Mouse (Mus musculus) c-Kit-negative CD71-positive TER-119-positive erythroid progenitor cells, embryonic 14.5 days (primary cell): ENCODE data around the gene Treml2.

Source experiments
- DNase-seq: peaks from one replicate; pipeline ENCODE4 v3.0.0-alpha.2; 2013; ENCODE audit warnings: low read depth, low spot score

The Treml2 gene

DNA sequence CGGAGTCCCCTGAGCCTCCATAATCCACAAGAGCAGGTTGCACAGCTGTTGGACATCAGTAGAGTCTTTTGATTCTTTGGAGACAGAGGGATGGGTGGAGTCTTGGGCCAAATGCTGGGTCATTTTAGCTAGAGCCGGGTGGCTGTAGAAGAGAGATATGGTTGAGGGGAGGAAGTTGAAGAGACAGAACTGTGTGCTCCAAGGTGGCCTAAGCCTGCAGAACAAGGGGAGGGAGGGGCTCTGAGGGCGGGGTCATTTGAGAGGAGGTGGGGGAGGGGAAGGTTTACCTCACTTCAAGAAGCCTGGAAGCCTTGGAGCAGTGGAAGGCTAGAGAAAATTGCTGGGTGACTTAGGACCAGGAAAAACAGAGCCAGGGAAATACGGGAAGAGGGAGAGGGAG is at the start of gene Treml2:
Gene Treml2, plus strand, starts transcription at position 296 of the 400 bp plus-strand sequence.
- peak; percentile 73 for DNase-seq

DNA sequence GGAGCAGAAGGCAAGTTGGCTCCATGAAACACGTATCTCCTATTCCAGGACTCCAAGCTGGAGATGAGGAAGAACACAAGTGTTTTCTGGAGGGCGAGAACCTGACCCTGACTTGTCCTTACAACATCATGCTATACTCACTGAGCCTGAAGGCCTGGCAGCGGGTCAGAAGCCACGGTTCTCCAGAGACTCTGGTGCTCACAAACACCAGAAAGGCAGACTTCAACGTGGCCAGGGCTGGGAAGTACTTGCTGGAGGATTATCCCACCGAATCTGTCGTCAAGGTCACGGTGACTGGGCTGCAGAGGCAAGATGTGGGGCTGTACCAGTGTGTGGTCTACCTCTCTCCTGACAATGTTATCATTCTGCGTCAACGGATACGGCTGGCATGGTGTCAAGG is 49.8 kb upstream of the Treml2 start:
- no peak for DNase-seq

DNA sequence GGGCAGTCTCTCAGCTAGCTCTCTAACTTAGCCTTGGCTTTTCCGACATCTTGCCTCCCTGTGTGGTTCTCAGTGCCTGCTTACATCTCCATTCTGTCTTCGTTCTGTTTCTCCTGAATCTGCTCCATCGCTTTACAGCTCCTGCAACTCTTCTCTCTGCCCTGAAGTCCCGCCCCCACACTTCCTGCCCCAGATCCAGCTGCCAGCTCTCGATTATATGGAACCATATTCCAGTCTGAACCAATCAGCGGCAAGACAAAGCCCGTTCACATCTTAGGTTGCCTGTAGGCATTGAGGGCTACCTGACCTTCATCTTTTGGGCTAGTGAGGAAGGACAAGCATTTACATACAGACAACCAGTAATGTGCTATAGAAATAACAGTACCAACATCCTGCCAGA is 48.7 kb upstream of the Treml2 start:
- no peak for DNase-seq

DNA sequence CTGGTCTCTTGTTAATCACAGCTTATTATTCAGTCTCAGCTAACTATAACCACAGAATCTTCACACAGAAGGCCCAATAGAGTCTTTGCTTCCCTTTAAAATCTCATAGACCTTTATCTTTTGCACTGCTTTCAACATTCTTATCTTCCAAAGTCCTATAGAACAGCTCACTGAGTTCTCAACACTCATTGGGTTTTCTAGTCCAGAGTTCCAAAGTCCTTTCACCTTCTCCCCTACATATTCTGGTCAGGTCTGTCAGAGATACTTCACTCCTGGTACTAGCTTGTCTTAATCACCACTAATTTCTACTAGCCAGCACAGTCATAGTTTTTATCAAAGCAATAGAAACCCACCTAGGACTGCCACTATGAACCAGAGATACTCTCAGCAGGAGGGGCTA is 42.7 kb upstream of the Treml2 start:
- no peak for DNase-seq

DNA sequence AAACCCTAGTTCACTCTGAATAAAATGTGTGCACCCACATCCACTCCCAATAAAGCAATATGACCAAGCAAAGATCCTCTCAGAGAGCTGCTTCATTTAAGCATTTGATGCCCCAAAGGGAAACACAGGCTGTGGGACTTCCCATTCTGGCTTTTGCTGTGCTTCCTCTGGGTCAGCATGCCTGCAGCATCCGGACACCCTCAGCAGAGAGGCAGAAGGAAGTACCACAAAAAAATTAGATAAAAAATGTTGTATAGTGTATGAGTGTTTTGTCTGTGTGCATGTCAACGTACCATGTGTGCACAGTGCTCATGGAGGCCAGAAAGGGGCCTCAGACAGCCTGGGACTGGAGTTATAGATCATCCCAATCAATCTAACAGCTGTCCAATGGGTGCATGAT is 37.4 kb upstream of the Treml2 start:
- no peak for DNase-seq

DNA sequence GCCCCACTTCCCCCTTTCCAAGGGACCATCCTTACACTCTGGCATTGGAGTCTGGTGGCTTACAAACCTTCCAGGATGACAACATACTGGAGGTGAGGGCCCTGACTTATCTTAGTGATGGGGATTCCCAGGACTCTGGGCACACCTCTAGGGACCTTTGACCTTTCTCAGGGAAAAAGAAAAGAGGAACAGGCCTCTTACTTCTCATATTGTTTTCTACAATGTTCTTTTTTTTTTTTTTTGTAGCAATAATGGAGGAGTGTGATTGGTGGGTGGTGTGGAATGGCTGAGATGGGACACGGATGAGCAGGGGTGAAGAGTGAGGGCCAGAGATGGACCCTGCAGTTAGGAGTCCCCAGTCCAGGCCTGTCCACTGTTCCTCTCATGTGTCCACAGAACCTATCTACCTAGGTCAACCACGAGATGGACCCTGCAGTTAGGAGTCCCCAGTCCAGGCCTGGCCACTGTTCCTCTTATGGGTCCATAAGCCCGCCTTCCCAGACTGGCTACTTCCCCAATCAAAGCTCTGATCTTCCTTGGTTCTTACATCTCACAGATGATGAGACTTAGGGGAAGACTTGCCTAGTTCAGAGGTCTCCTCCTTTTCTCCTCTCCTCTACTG is 35.4 kb upstream of the Treml2 start, which contains the start of gene Treml4:
Gene Treml4, plus strand, starts transcription at position 555 of the 622 bp plus-strand sequence.
- no peak for DNase-seq

DNA sequence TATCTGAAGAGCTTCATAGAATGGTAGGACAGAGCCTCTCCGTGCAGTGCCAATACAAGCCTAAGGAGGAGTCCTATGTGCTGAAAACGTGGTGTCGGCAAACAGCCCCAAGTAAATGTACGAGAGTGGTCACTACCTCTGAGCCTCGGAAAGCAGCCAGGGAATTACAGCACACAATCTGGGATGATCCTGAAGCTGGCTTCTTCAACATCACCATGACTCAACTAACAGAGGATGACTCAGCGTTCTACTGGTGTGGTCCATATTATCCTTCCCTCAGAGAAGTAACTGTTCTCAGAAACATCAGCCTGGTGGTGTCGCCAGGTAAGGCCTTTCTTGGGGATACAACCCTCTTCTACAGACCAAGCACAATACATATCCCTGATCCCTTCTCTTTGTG is 34.6 kb upstream of the Treml2 start:
- DNase-seq, result peak; percentile 72

DNA sequence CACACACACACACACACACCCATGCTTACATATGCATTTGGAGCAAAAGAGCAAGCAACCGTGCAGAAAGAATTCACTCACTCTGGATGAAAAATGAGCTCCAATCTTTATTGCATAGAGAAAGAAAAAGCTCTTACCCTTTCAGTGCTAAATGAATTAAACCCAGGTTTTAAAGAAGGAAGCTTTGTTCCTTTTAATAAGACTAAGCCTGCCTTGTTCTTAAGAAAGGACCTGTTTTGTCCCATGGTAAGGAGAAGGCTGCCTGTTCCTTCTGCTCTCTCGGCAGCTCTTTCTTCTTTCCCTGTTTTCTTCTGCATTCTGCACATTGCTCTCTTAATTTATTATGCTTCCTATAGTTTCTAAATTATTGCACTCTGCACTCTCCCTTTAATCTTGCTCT is 33.2 kb upstream of the Treml2 start:
- no peak for DNase-seq

DNA sequence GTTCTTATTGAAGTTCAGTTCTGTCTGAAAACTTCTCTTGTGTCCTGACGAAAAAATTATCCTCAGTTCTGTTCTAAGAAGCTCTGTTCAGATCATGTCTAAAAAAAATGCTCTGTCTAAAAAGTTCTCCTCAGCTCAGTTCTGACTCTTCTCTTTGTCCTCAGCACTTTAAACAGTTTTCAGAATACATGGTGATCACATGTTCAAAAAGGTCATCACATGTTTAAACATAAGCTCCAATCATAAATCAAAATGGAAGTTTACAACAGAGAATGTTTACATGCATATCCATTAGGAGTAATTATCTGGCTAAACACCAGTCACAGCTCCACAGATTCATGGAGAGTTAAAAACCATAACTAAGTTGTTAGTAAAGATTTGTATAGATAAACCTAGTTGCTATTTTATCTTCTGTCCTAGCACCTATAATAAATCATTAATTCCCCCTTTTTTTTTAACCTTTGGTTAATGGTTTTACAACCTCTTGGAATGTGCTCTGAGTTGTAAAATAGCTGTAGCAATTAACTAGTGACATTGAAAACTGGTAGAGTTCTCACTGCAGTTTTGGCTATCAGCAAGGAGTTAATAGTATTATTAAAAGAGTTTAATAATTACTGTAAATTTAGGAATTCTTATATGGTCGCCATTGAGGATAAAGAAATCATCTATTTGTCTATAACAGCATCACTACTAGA is 32.5 kb upstream of the Treml2 start:
- no peak for DNase-seq

DNA sequence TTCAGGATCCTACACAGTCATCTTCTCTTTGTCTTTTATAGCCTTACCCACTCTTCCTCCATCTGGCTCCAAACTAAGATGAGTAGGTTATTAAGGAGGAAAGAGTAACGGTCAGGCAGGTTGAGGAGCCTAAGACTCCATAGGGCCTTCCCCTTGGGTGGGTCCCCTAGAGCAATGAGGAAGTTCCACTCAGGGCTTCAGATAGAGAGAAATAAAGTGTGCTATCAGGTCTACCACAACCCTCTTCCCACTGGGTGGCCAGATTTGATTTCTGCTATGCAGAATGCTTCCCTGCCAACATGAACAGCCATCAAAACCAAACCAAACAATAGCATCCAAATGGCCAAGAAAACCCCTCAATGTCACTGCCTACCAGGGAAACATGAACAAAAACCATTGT is 31.7 kb upstream of the Treml2 start:
- DNase-seq, result no peak

DNA sequence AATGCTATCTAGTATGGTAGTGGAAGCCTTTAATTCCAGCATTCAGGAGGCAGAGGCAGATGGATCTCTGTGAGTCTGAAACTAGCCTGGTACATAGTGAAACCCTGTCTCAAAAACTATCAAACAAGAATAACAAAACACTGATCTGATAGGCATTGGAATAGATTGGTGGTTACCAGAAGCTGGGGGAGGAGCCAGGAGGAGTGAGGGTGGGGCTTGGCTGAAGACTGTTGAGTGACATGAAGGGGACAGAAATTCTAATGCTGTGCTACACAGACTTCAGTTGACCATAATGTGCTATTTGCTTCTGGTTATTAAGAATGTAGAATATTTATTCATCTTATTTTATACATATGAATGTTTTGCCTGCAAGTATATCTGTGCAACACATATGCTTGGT is 31.0 kb upstream of the Treml2 start:
- DNase-seq, result no peak

DNA sequence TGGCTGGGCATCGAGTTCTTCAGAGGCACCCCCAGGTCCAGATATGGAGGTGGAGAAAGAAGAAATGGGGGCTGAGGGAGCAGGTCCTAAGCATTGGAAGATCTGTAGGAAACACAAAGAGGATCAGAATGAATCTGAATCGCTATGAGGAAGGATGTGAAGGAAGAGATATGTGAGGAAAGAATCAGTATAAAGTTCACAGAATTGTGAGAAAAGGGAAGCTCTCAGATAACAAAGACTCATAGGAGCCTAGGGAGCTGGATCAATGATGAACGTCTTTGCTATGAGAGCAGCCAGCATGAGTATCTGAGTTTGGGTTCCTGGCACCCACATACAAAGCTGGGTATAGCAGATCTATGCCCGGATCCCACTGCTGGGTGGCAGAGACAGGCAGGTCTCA is 29.5 kb upstream of the Treml2 start:
- DNase-seq, result no peak

DNA sequence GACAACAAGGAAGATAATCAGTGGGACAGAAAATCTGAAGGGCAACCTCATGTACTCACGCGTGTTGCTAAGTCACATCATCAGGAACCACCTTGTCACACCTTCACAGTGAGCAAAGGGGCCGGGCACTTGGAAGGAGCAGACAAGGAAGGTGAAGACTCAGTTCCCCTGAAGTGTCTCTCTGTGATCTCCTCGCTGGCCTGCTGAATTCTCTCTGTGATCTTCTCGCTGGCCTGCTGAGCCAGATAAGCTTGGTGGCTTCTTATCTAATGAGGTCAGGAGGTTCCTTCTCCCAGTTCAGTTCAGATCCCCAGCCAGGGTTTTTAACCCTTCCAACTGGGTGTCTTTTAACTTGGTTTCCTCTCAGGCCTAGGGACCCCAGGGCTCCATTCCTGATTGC is 27.1 kb upstream of the Treml2 start:
- DNase-seq, result peak; percentile 89

DNA sequence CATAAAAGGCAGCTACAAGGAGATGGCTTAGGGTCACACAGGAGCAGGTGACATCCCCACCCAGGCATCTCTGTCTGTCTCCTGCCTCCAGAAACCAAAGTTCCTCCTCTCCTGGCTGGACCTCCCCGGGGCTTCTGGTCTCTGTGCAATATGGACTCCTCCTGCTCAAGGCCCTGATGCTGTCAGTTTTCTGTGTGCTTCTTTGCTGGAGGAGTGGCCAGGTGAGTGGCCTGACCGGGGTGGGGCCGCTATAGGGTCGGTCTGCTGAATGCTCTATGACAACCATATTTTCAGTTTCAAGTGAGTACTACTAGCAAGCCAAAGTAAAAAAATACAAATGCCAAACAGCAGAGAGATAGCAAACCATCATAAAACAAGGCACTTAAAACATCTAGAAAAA is 26.7 kb upstream of the Treml2 start:
- no peak for DNase-seq

DNA sequence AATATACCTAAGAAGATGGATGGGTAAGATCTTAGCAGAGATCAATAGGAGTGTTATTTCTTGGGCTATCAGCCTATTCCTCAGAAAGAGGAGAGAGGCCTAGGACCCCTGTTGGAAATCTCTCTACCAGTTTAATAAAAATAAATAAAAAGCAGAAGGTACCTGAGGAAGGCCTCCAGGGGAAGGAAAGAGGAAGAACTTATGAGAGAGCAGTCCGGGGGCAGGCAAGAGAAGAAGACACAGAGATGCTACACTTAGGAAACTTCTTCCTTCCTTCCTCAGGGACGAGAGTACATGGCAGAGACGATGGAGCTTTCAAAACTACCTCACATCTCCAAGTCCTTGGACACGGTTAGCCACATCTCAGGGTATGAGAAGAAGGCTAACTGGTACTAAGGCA is 25.2 kb upstream of the Treml2 start:
- no peak for DNase-seq

DNA sequence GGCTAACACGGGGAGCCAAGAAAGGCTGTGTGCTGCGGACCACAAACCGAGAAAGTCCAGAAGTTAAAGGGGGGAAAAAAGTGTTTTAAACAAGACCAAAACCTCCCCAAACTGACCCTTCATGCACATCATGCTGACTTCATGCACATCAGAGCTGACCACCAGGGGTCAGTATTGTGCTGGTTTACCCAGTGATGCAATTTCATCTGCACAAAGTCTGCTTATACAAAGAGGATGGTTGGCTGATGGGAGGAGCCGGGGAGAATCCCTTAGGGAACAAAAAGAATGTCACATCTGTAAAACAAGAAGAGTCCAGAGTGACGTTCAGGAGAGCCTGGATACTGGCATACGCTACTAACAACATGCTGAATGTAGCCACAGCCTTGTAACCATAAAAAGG is 24.4 kb upstream of the Treml2 start:
- DNase-seq, result peak; percentile 86

DNA sequence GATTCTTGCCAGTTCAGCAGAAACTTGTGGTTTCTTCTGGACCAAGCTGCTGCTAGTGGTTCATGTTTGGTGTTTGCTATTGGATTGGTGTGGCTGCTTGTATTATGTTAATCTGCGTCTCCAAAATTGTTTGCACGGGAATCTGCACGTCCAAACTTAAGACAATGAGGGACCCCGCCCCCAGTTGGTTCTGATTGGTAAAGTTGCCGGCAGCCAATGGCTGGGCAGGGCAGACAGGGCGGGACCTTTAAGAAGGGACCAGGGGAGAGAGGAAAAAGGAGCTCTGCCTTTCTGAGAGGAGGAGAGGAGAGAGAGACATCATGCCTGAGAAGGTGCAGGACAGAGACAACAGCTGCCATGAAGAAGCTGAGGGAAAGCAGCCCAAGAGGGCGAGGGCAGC is 23.6 kb upstream of the Treml2 start:
- no peak for DNase-seq

DNA sequence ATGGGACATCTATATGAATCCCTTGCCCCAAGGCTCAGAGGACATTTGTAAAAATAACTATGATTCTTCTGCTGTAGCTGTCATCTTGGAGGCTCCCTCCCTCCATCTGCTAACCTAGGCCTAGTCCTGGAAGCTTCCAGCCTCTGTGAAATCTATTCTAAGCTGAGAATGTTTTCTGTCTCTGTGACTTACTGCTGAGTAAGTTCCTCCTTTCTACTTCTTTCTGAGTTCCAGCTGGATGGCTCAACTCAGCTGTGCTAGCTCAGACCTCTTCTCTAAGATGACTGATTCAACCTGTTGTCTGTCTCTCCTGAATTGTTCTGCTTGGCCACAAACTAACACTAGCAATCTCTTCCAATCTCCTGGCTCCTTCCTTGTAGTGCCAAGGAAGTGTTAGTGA is 20.9 kb upstream of the Treml2 start:
- no peak for DNase-seq

DNA sequence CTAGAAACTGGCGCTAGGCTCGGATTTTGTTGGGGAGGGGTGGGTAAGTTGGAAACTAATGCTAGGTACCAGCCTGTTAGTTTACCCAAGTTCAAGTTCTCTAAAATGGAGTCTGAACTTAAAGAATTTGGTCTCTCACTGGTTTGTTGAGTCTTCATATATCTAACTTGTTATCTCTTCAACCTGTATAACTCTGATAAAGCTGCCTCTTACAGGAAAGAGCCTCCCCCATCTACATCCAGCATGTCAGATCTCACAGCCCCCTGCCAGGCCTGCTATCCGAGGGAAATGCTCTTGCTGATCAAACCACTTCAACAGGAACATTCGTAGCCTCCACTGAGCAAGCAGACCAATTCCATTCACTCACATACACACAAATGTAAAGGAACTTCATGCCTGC is 20.3 kb upstream of the Treml2 start:
- no peak for DNase-seq

DNA sequence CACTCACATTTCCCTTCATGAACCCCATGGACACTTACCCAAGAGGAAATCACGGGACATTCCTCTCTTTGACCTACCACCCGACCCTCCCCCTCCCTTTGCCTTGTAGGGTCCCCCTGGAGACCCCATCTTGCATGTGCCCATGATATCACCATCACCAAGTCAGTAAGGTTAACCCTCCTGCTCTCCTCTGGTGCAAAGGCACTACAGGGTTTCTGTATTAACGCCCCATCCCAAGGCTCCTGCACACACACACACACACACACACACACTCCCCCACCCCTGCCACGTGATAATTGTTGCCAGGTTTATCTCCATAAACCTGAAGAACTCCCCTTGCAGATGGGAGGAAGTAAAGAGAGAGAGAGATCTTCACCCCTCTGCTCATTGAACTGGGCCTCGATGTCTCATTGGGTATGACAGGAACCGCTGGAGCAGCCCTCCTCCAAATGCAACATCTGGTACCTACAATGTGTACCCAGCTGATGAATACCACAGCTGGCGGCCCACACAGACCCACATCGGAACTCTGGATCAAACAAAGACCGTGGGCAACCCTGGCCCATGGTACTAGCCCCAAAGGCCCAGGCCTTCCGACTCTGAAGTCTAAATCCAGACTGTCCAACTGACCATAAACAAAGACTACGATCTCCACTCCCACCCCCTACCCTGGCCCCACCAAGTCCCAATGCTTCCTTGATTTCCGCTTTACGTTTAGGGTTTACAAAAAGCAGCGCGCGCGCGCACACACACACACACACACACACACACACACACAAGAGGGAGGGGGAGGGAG is 18.2 kb upstream of the Treml2 start:
- DNase-seq, result no peak

DNA sequence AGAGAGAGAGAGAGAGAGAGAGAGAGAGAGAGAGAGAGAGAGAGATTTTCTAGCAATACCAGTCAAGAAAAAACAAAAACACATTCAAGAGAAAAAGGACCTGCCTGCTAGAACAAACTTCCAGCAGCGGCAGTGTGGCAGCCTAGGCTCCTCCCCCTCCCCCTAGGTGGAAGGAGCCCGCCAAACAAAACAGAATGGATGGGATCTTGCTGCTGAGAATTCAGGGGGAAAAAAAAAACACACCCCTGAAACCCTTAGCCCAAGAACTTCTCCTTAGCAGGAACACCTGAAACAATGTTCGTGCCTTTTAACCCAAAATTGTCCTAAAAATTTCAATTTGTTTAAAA is 17.6 kb upstream of the Treml2 start:
- DNase-seq, result no peak

DNA sequence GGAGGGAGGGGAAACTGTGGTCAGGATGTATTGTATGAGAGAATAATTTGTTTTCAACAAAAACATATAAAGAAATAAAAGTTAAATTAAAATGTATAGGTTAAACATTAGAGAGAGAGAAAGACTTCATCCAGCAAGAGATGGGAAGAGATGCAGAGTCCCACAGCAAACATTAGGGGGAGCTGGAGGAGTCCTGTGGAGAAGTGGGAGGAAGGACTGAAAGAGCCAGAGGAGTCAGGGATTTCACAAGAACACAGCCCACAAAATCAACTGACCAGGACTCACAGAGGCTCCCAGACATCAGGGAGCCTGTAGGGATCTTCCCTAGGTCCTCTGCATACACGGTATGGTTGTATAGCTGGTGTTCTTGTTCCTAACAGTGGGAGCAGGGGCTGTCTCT is 12.5 kb upstream of the Treml2 start:
- no peak for DNase-seq

DNA sequence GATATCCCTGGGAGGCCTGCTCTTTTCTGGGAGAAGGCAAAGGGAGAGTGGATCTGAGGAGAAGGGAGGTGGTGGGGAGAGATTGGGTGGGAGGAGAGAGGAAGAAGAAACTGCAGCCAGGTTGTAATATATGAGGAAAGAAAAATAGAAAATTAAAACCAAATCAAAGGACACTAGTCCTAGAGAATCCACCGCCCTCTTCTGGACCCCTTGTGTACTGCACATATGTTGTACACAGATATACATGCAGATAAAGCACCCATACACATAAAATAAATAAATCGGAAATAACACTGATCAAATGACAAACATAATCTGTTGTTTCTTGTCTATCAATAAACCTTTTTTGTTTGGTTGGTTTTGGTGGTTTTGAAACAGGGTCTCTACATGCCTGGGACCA is 12.0 kb upstream of the Treml2 start:
- no peak for DNase-seq
